Mouse (Mus musculus) testis, adult 2 months (tissue): ENCODE data around the gene Cyp2b10.

Source experiments
- CTCF ChIP-seq: fragments of 200-500 bp; IDR thresholded peaks from 2 replicates; pipeline ENCODE4 v1.5.1; 2012; ENCODE audit warnings: low read depth, mild to moderate bottlenecking, inconsistent platforms, low read length, moderate library complexity; ENCODE audit not compliant: control insufficient read depth, insufficient read depth, insufficient replicate concordance
- POLR2A ChIP-seq: fragments of 200-500 bp; IDR thresholded peaks from 2 replicates; pipeline ENCODE4 v1.6.1; 2012; ENCODE audit warnings: low read depth, mild to moderate bottlenecking, inconsistent platforms, low read length, moderate library complexity; ENCODE audit not compliant: control insufficient read depth

DNA sequence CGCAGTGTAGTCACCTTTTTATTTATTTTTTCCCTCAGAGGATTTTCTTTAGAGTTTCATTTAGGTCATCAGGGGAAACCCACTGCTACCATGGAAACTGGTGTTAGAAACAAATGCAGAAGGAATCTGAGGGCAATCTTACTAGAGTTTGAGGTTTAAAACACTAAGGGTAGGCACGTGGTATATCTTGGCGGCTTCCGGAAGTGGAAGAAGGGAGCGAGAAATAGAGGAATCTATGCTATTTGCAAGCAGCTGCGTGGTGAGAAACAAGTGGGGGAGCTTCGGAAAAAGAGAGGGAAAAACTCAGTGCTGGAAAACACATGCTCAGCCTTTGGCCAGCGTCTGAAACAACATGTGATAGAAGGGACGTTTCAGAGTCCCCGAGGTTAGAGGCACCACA, 7.1 kb downstream of the Cyp2b10 start:
- TF ChIP-seq POLR2A = no peak
- no peak for TF ChIP-seq CTCF
